ENCODE assay signal across 20 mouse cellular contexts in genomic region chr13:49195651-49196050, GRCm38 (mm10). TPM values are rescaled to one million over a fixed set of nuclear protein-coding genes. Genes with fewer than 3 reads are reported as not detected.
"Had no signal": no experiment of that assay in that cellular context is flagged by ENCODE, and none has a peak within 500 bp of the region (broad histone marks: within the 10 kb centered on the region; RNA-seq: fewer than 3 reads in every experiment).

No protein-coding gene starts in this region.

- ATAC-seq: intestine, embryonic 15.5 days; midbrain, embryonic 13.5 days; midbrain, embryonic 16.5 days had no signal

- H3K27ac ChIP-seq: intestine, embryonic 15.5 days; kidney, embryonic 15.5 days; left cerebral cortex, adult 2 months; liver, embryonic 14.5 days; lung, embryonic 15.5 days; midbrain, embryonic 10.5 days; midbrain, embryonic 13.5 days; neural tube, embryonic 13.5 days had no signal

- H3K36me3 ChIP-seq: intestine, embryonic 15.5 days; lung, embryonic 15.5 days; midbrain, embryonic 13.5 days; neural tube, embryonic 13.5 days had no signal

- DNase-seq: kidney, adult 11 months; layer of hippocampus, postnatal 36 days; lung, adult 18-20 months; lung, postnatal 10 days; lung, postnatal 36 days; thymus, adult 18-20 months; thymus, postnatal 14 days; thymus, postnatal 4 days had no signal

- H3K4me3 ChIP-seq: intestine, embryonic 15.5 days; kidney, embryonic 15.5 days; left cerebral cortex, adult 2 months; lung, embryonic 15.5 days; midbrain, embryonic 10.5 days; midbrain, embryonic 13.5 days; myocyte; neural tube, embryonic 13.5 days had no signal

- H3K9ac ChIP-seq: intestine, embryonic 15.5 days; kidney, embryonic 15.5 days; liver, embryonic 14.5 days; lung, embryonic 15.5 days; midbrain, embryonic 13.5 days; neural tube, embryonic 13.5 days had no signal

- H3K9me3 ChIP-seq: intestine, embryonic 15.5 days; kidney, embryonic 15.5 days; lung, embryonic 15.5 days; midbrain, embryonic 10.5 days; midbrain, embryonic 13.5 days; neural tube, embryonic 13.5 days had no signal

- H3K27me3 ChIP-seq: intestine, embryonic 15.5 days; kidney, embryonic 15.5 days; lung, embryonic 15.5 days; midbrain, embryonic 13.5 days; neural tube, embryonic 13.5 days had no signal

- H3K4me2 ChIP-seq: intestine, embryonic 15.5 days; kidney, embryonic 15.5 days; lung, embryonic 15.5 days; midbrain, embryonic 13.5 days; neural tube, embryonic 13.5 days had no signal

RNA-seq across cellular contexts. Expression of gene Wnk2, which starts 47.8 kb away (rescaled TPM):
- total RNA-seq: megakaryocyte progenitor cell, adult 5-6 weeks; monocyte, adult 5-6 weeks had no signal
- polyA plus RNA-seq: myocyte had no signal
